Mouse (Mus musculus): ENCODE measurements around the gene Spsb1. TPM values are rescaled to one million over a fixed set of nuclear protein-coding genes. Genes with fewer than 3 reads are reported as not detected.

Spsb1 gene
- polyA plus RNA-seq, 1 experiment = 18.3 TPM

DNA sequence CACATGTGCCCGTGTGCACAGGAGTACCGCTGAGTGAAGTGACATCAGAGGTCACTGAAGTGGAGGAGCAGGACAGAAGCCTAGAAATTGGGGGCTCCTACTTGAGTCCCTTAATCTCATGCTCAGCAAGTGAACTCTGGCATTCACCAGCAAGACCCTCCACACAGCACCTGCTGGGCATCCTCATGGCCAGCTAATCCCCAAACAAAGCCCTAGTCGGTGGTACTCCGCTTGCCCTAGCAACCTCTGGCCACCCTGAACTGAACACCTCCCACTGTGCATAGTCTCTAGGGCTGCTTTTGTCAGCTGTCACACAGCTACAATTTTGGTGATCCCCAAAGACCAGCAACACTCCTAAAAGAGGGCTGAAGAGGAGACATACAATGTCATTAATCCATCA, 44.3 kb downstream of the Spsb1 start:
- Histone ChIP-seq H3K4me1 (ENCODE audit: control insufficient read depth, insufficient read depth, low read length) (no peaks in the 10 kb centered on the region; the same call in 1 of the 2 replicates), H3K27ac (ENCODE audit: insufficient read depth, low read length) (no peak overlapping the region), H3K4me3 (ENCODE audit: insufficient read depth, low read length) (no peak overlapping the region)
- TF ChIP-seq CTCF (IDR thresholded peaks at IDR 0.05; ENCODE audit: extremely low read depth, insufficient read depth, low read length) (no peak), POLR2A (IDR thresholded peaks at IDR 0.05; ENCODE audit: extremely low read depth, insufficient read depth, low read length) (no peak)

DNA sequence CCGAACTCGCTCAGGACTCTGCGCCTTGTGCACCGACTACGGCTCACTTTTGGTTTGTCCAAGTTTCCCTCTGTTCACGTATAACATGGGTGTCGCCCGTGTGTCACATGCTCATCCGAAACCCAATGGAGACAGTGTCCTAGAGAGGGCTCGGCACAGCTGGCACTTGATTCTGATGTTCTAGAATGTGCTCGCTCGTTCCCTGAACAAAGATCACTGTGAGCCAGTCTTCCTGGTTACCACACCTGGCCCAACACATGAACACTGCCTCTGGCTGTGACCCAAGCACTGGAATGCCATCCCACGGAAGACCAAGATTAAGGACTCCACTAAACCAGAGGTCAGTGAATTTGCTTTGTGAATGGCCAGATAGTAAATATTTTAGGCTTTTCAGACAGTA, 45.3 kb downstream of the Spsb1 start:
- Histone ChIP-seq H3K4me3 (ENCODE audit: insufficient read depth, low read length) (no peak overlapping the region), H3K4me1 (ENCODE audit: control insufficient read depth, insufficient read depth, low read length) (no peaks in the 10 kb centered on the region; the same call in 1 of the 2 replicates), H3K27ac (ENCODE audit: insufficient read depth, low read length) (no peak overlapping the region)
- TF ChIP-seq CTCF (IDR thresholded peaks at IDR 0.05; ENCODE audit: extremely low read depth, insufficient read depth, low read length) (no peak), POLR2A (IDR thresholded peaks at IDR 0.05; ENCODE audit: extremely low read depth, insufficient read depth, low read length) (no peak)

DNA sequence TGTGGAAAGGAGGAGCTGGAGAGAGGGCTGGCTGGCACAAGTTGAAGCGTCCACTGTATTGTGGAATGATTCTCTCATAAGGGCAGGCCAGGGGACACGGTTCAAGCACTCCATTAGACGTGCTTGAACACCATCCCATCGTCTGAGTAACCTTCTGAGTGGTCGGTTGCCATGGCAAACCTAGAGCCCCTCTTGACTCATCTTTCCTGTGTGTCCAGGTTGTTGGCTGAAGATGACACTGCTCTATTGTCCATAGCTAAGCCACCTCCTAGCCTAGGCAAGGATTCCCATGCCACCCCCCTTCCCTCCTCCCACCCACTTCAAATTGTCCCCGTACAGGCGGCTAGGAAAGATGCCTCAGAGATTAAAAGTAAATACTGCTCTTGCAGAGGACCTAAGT, 45.9 kb downstream of the Spsb1 start:
- H3K27ac ChIP-seq (ENCODE audit: insufficient read depth, low read length) = no peak overlapping the region
- no peaks in the 10 kb centered on the region; the same call in 1 of the 2 replicates for H3K4me1 ChIP-seq (ENCODE audit: control insufficient read depth, insufficient read depth, low read length)
- no peak for TF ChIP-seq POLR2A (IDR thresholded peaks at IDR 0.05; ENCODE audit: extremely low read depth, insufficient read depth, low read length)
- TF ChIP-seq CTCF (IDR thresholded peaks at IDR 0.05; ENCODE audit: extremely low read depth, insufficient read depth, low read length) = no peak
- no peak overlapping the region for H3K4me3 ChIP-seq (ENCODE audit: insufficient read depth, low read length)

DNA sequence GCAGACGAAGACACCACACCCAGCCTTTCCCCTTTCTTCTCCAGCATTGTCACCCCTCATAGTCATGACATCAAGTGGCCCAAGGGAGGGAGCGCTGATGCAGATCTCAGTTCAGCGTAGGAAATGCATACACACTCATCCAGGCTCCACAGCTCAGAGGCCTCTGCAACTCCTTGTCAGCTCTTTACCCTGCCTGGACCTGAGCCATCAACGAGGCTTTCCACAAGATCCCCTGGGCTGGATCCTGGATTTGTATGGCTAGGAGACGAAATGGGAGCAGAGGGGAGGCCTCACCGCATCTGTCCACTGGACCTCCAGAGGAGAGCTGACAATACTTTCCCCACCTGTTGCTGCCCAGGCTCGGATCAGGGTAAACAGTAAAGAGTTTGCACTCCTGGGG, 47.2 kb downstream of the Spsb1 start:
- Histone ChIP-seq H3K27ac (ENCODE audit: insufficient read depth, low read length) (no peak overlapping the region), H3K4me3 (ENCODE audit: insufficient read depth, low read length) (no peak overlapping the region), H3K4me1 (ENCODE audit: control insufficient read depth, insufficient read depth, low read length) (no peaks in the 10 kb centered on the region; the same call in 1 of the 2 replicates)
- no peak for TF ChIP-seq CTCF (IDR thresholded peaks at IDR 0.05; ENCODE audit: extremely low read depth, insufficient read depth, low read length)
- TF ChIP-seq POLR2A (IDR thresholded peaks at IDR 0.05; ENCODE audit: extremely low read depth, insufficient read depth, low read length) = no peak

DNA sequence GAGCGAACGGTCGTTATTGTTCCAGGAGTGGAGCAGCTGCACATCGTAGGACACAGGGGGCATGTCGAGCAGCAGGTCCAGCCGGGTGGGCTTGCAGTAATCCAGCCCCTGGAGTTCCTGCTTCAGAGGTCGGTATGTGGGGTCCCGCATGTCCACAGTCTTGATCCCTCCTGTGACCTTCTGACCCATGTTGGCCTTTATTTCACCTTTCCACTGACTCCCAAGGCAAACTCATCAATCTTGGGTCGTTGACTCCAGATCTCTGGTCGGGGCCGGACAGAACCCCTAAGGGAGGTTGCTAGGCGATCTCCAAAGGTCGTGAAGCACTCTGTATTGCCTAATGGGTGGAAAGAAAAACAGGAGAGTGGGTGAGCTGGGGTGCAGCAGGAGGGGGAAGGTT, 47.9 kb downstream of the Spsb1 start:
- no peak overlapping the region for H3K27ac ChIP-seq (ENCODE audit: insufficient read depth, low read length)
- no peaks in the 10 kb centered on the region; the same call in 1 of the 2 replicates for H3K4me1 ChIP-seq (ENCODE audit: control insufficient read depth, insufficient read depth, low read length)
- TF ChIP-seq CTCF (IDR thresholded peaks at IDR 0.05; ENCODE audit: extremely low read depth, insufficient read depth, low read length) (no peak), POLR2A (IDR thresholded peaks at IDR 0.05; ENCODE audit: extremely low read depth, insufficient read depth, low read length) (no peak)
- H3K4me3 ChIP-seq (ENCODE audit: insufficient read depth, low read length) = no peak overlapping the region

DNA sequence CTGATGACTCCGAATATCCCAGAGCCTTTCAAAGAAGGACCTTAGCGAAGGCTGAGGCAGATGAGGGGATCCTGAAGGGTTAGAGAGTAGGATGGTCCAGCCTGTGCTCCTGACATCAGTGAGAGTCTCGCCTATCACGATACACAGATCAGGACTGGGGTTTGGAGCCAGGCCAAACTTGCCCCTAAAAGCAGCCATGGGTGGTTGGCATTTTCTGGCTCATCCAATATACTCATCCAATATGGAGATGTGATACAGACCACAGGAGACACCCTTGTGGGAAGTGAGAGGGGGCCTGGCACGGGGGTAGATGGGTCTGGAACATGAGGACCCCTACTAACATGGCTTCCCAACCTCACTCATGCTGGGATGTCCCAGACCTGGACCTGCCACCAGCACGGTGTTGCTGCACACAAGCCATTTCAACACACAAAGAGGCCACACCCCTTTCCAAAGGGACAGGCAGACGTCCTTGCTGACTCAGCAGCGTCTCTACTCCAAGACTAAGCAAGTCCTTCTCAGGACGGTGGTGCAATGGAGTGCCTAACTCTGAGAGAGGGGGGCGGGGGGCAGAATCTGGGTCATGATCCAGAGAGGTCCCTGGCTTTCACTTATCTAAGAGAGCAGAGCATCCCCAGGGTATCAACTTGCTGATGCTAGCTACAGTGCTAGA, 49.4 kb downstream of the Spsb1 start:
- Histone ChIP-seq H3K4me1 (ENCODE audit: control insufficient read depth, insufficient read depth, low read length) (no peaks in the 10 kb centered on the region; the same call in 1 of the 2 replicates), H3K27ac (ENCODE audit: insufficient read depth, low read length) (no peak overlapping the region), H3K4me3 (ENCODE audit: insufficient read depth, low read length) (no peak overlapping the region)
- TF ChIP-seq POLR2A (IDR thresholded peaks at IDR 0.05; ENCODE audit: extremely low read depth, insufficient read depth, low read length) (no peak), CTCF (IDR thresholded peaks at IDR 0.05; ENCODE audit: extremely low read depth, insufficient read depth, low read length) (no peak)

DNA sequence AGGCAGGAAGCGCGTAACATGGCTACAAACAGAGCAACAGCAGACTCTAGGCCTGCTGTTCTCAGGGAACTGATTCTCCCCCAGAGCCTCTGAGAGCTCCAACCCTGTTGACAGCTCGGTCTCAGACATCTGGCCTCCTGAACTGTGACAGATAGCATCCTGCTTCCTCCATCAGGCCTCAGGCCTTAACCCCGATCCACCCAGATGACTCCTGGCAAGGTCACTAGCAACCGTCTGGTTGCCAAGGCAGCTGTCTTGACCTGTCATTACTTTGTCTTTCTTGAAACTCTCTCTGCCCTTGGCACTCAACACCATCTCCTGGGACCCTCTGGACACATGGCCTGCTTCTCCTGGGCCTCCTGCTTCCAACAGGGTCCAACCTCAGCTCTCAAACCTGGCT, 51.8 kb downstream of the Spsb1 start:
- no peak overlapping the region for H3K4me3 ChIP-seq (ENCODE audit: insufficient read depth, low read length)
- H3K4me1 ChIP-seq (ENCODE audit: control insufficient read depth, insufficient read depth, low read length) = no peaks in the 10 kb centered on the region
- TF ChIP-seq CTCF (IDR thresholded peaks at IDR 0.05; ENCODE audit: extremely low read depth, insufficient read depth, low read length) = no peak
- TF ChIP-seq POLR2A (IDR thresholded peaks at IDR 0.05; ENCODE audit: extremely low read depth, insufficient read depth, low read length) = no peak
- peak overlapping the region; percentile 29; the same call in 1 of the 2 replicates for H3K27ac ChIP-seq (ENCODE audit: insufficient read depth, low read length)

DNA sequence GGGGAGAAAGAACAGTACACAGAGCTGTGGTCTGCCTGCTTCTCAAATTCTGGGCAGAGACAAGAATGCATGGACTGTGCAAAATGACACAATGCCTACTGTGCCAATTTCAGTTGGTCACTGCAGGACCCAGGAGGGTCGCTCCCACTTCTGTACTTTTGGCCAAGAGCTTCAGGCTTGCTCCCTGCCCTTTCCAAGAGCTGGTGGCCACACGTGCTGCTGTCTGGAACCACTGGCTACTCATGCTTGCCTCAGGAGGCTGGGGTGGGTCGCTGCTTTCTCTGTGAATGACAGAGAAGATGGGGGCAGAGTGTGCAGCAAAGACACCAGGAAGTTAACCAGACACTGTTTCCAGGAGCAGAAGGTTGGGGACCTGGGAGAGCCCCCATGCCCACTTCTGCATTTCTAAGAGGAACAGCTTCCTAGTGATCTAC, 53.5 kb downstream of the Spsb1 start:
- no peak overlapping the region for H3K4me3 ChIP-seq (ENCODE audit: insufficient read depth, low read length)
- H3K27ac ChIP-seq (ENCODE audit: insufficient read depth, low read length) = peak overlapping the region; percentile 45
- TF ChIP-seq CTCF (IDR thresholded peaks at IDR 0.05; ENCODE audit: extremely low read depth, insufficient read depth, low read length) (no peak), POLR2A (IDR thresholded peaks at IDR 0.05; ENCODE audit: extremely low read depth, insufficient read depth, low read length) (no peak)
- H3K4me1 ChIP-seq (ENCODE audit: control insufficient read depth, insufficient read depth, low read length) = no peaks in the 10 kb centered on the region

DNA sequence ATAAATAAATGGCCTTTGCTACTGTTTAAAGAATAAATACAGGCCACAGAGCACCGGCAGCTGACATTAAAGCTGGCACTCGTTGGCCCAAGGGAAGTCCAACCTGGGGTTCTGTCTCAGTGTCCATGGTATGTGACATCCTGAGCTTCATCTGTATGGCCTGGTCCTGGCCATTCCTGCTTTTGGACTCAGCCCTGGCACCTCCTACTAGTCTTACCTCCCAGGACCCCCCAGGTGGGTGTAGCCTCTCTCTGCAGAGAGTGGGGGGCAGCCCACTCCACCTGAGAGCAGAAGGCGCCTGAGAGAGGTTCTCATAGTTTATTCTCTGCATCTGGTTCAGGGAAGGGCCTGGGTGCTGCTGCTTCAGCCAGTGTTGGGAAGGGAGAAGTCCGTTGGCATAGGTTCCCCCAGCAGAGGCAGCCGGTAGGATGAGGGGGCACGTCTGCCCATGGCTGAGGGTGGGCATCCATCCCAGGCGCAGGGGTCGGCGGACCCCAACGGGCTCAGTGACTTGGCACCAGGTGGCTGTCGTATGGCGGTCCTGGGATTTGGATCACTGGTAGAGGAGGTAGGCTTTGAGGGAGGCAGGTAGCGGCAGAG, 57.1 kb downstream of the Spsb1 start:
- no peak for TF ChIP-seq POLR2A (IDR thresholded peaks at IDR 0.05; ENCODE audit: extremely low read depth, insufficient read depth, low read length)
- no peak for TF ChIP-seq CTCF (IDR thresholded peaks at IDR 0.05; ENCODE audit: extremely low read depth, insufficient read depth, low read length)
- H3K4me3 ChIP-seq (ENCODE audit: insufficient read depth, low read length) = no peak overlapping the region
- H3K4me1 ChIP-seq (ENCODE audit: control insufficient read depth, insufficient read depth, low read length) = no peaks in the 10 kb centered on the region
- no peak overlapping the region for H3K27ac ChIP-seq (ENCODE audit: insufficient read depth, low read length)

DNA sequence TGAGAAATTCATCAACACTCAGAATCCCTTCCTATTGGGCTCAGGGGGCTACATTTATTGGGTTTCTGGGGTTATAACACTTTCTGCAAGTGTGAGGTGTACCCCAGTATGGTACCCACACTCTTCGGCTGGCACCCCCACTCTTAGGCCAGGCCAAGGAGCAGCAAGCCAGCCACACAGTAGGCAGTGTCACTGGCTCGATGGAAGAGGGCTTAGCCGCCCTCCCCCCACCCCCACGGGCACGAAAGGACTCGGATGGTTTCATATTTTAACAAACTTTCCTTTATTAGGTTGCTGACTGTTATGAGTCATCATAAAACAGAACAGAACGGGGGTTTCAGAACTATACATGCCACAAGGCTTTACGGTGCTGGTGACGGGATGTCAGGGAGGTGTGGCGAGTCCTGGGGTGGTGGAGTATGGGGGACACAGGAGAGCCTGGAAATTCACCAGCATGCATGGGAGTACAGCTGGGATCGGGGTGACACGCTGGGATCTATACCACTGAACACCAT, 58.8 kb downstream of the Spsb1 start:
- TF ChIP-seq CTCF (IDR thresholded peaks at IDR 0.05; ENCODE audit: extremely low read depth, insufficient read depth, low read length) (no peak), POLR2A (IDR thresholded peaks at IDR 0.05; ENCODE audit: extremely low read depth, insufficient read depth, low read length) (no peak)
- no peak overlapping the region for H3K4me3 ChIP-seq (ENCODE audit: insufficient read depth, low read length)

More for the DNA sequence above, 58.8 kb downstream of the Spsb1 start:
- no peaks in the 10 kb centered on the region for H3K4me1 ChIP-seq (ENCODE audit: control insufficient read depth, insufficient read depth, low read length)
- H3K27ac ChIP-seq (ENCODE audit: insufficient read depth, low read length) = no peak overlapping the region

Data from cortical plate, adult 2 months (tissue).